Mouse (Mus musculus): ENCODE results near the gene Zfp609. TPM values are rescaled to one million over a fixed set of nuclear protein-coding genes. Genes with fewer than 3 reads are reported as not detected.
A peak's percentile ranks its signal among the peaks of the same experiment; 100 is the strongest.

Gene Zfp609
- 1.4 and 1.7 TPM in 2 replicates for polyA plus RNA-seq (2015; fragmentation: Nextera tagmentation; extraction: Ambion mirVana)

DNA sequence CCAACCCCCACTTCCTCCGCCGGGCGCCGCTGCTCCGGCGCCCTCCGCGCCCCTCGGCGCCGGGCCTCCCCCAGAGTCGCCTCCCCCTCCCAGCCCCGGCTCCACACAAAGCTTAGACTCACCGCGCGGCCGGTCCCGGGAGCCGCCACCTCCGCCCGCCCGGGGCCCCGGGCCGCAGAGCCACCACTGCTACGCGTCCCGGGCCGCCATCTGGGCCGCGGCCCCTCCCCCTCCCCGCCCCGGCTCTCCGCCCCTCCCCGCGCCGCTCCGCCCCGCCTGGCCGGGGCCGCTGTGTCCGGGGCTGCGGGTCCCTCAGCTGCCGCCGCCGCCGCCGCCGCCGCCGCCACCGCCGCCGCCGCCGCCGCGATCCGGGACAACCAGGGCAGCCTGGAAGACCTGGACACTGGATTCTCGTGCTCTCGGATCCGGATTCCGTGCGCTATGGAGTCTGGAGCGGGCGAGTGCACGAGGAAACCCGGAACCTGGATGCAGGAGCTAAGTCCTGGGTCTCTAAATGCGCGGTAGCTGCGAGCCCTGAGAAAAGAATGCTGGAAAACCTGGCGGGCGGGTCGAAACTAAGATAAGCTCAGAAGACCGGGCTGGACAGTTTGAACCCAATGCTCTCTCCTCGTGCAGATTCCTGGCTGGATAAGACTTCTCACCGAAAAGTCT is at the start of gene Zfp609:
Zfp609 (minus strand) TSS at position 221 of the 672 bp plus-strand sequence.
- H3K4me2 ChIP-seq (ENCODE audit: low read depth, low read length), result peak within 1 kb of the TSS; percentile 80
- H3K9ac ChIP-seq (ENCODE audit: low read depth, low read length), result peak within 1 kb of the TSS; percentile 88
- H3K4me3 ChIP-seq (ENCODE audit: low read depth, low read length), result peak within 1 kb of the TSS; percentile 88
- H3K4me1 ChIP-seq (ENCODE audit: control insufficient read depth, low read depth, low read length), result peaks cover 51% of the 10 kb centered on the region
- H3K27ac ChIP-seq (ENCODE audit: low read length), result peak within 1 kb of the TSS; percentile 94
- H3K9me3 ChIP-seq (replicated peaks; ENCODE audit: control insufficient read depth, low read length), result no peaks in the 10 kb centered on the region
- no peaks in the 10 kb centered on the region for H3K36me3 ChIP-seq (ENCODE audit: control insufficient read depth, insufficient read depth)
- under 1% methylated on average over 35 of the region's 76 CpGs for whole genome bisulfite sequencing (ENCODE audit: insufficient replicate concordance)
- peak; percentile 84 for ATAC-seq (ENCODE audit: low read depth)
- no peaks in the 10 kb centered on the region for H3K27me3 ChIP-seq (ENCODE audit: control insufficient read depth, insufficient read depth, low read depth, low read length)

DNA sequence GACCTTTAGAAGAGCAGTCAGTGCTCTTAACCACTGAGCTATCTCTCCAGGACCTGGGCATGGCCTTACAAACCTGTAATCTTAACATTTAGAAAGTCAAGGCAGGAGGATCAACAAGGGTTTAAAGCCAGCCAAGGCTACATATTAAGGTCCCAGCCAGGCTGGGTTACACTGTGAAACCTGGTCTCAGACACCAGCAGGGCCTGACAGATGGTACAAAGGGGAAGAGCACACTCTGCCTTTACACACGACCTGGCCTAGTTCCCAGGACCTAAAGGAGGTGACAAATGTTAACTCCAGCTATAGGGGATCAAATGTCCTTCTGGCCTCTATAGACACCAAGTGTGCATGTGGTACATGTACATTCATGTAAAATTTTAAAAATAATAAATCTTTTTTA is 32.3 kb upstream of the Zfp609 start:
- ATAC-seq (ENCODE audit: low read depth), result no peak
- H3K4me3 ChIP-seq (ENCODE audit: low read depth, low read length), result no peak overlapping the region
- peaks cover 18% of the 10 kb centered on the region; the same call in 1 of the 2 replicates for H3K36me3 ChIP-seq (ENCODE audit: control insufficient read depth, insufficient read depth)

DNA sequence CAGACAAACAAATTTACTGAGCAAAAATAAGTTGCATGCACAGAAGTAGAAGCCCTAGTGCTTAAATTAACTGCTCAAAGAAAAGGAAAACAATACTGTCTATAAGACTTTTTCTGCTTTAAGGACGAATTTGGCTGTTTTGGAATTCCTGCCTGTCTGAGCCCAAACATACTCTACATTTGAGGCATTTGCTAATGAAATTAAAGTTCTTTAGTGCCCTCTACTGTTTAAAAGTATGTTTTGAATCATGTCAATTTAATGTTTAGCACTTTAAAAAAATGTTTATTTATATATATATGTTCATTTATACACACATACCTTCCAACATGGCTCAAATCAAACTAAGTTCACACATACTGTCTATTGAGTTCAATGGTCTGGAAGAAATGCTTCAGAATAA is 22.8 kb upstream of the Zfp609 start:
- peaks cover 2% of the 10 kb centered on the region; the same call in 1 of the 2 replicates for H3K36me3 ChIP-seq (ENCODE audit: control insufficient read depth, insufficient read depth)
- H3K27me3 ChIP-seq (ENCODE audit: control insufficient read depth, insufficient read depth, low read depth, low read length), result no peaks in the 10 kb centered on the region
- no peak for ATAC-seq (ENCODE audit: low read depth)

More for the DNA sequence above, 32.3 kb upstream of the Zfp609 start:
- 29% methylated on average over 1 of the region's 1 CpGs for WGBS (ENCODE audit: insufficient replicate concordance)
- no peak overlapping the region for H3K27ac ChIP-seq (ENCODE audit: low read length)
- H3K4me1 ChIP-seq (ENCODE audit: control insufficient read depth, low read depth, low read length), result no peaks in the 10 kb centered on the region
- H3K4me2 ChIP-seq (ENCODE audit: low read depth, low read length), result no peak overlapping the region
- no peaks in the 10 kb centered on the region for H3K27me3 ChIP-seq (ENCODE audit: control insufficient read depth, insufficient read depth, low read depth, low read length)
- no peaks in the 10 kb centered on the region for H3K9me3 ChIP-seq (replicated peaks; ENCODE audit: control insufficient read depth, low read length)
- H3K9ac ChIP-seq (ENCODE audit: low read depth, low read length), result no peak overlapping the region

DNA sequence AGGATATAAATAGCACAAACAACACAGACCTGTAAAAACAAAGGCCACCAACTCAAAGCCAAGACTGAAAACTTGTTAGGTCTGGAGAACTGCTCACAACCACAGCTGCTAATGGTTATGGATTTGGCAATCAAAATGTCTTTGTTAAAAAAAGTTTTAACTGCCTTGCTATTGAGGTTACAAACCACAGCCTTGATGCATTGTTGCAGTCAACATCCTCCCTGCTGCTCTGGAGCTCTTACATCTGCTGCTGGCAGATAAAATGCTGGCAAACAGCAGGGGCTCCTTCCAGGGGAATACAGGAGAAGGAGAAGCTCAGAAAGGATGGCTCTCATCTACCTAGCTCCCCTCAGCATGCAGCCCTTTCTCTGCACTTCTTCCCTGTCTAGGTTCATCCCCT is 20.8 kb upstream of the Zfp609 start:
- Histone ChIP-seq H3K36me3 (ENCODE audit: control insufficient read depth, insufficient read depth) (peaks cover 4% of the 10 kb centered on the region; the same call in 1 of the 2 replicates), H3K9ac (ENCODE audit: low read depth, low read length) (no peak overlapping the region), H3K9me3 (replicated peaks; ENCODE audit: control insufficient read depth, low read length) (no peaks in the 10 kb centered on the region), H3K27me3 (ENCODE audit: control insufficient read depth, insufficient read depth, low read depth, low read length) (no peaks in the 10 kb centered on the region), H3K4me1 (ENCODE audit: control insufficient read depth, low read depth, low read length) (peaks cover 3% of the 10 kb centered on the region; the same call in 1 of the 2 replicates), H3K27ac (ENCODE audit: low read length) (no peak overlapping the region), H3K4me3 (ENCODE audit: low read depth, low read length) (no peak overlapping the region), H3K4me2 (ENCODE audit: low read depth, low read length) (no peak overlapping the region)
- no peak for ATAC-seq (ENCODE audit: low read depth)

More for the DNA sequence above, 22.8 kb upstream of the Zfp609 start:
- no peak overlapping the region for H3K27ac ChIP-seq (ENCODE audit: low read length)
- H3K4me3 ChIP-seq (ENCODE audit: low read depth, low read length), result no peak overlapping the region
- 12% methylated on average over 1 of the region's 1 CpGs for WGBS (ENCODE audit: insufficient replicate concordance)
- H3K4me2 ChIP-seq (ENCODE audit: low read depth, low read length), result no peak overlapping the region
- no peak overlapping the region for H3K9ac ChIP-seq (ENCODE audit: low read depth, low read length)
- H3K9me3 ChIP-seq (replicated peaks; ENCODE audit: control insufficient read depth, low read length), result no peaks in the 10 kb centered on the region
- peaks cover 3% of the 10 kb centered on the region; the same call in 1 of the 2 replicates for H3K4me1 ChIP-seq (ENCODE audit: control insufficient read depth, low read depth, low read length)

DNA sequence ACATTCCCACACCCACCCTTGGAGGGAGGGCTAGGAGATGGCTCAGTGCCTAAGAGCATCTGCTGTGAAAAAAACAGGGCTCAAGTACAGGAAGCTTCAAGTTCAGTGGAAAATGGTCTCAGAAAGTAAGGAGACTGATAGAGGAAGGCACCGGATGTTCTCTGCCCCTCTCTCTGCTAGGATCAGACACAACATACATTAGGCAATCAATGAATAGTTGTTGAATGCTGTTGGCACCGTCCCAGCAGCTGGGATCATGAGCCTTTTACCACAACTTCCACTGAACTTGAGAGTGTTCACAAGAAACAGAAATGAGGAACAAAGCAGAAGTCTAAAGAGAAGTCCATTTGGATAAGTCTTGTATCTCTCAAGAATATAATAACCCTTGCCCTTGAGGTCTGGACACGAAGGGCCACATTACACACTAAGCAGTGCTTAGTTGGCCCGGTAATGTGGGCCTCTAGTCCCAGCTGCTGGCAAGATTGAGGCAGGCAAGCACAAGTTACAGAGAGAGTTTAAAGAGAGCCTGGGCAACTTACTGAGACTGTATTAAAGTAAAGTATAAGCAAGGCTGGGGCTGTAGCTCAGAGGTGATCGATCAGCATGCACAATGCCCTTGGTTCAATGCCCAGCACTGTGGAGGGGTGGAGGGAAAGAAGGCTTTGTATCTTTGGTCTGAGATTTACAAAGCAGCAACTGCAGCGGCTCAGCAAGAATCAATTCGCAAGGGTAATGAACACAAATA is 17.2 kb upstream of the Zfp609 start:
- Histone ChIP-seq H3K4me2 (ENCODE audit: low read depth, low read length) (no peak overlapping the region), H3K9me3 (replicated peaks; ENCODE audit: control insufficient read depth, low read length) (no peaks in the 10 kb centered on the region), H3K27ac (ENCODE audit: low read length) (no peak overlapping the region), H3K36me3 (ENCODE audit: control insufficient read depth, insufficient read depth) (0 out of 2 replicates have a peak, but pooled peaks cover 2% of the 10 kb centered on the region), H3K27me3 (ENCODE audit: control insufficient read depth, insufficient read depth, low read depth, low read length) (no peaks in the 10 kb centered on the region), H3K4me1 (ENCODE audit: control insufficient read depth, low read depth, low read length) (peaks cover 3% of the 10 kb centered on the region; the same call in 1 of the 2 replicates), H3K9ac (ENCODE audit: low read depth, low read length) (no peak overlapping the region), H3K4me3 (ENCODE audit: low read depth, low read length) (no peak overlapping the region)
- no peak for ATAC-seq (ENCODE audit: low read depth)
- WGBS (ENCODE audit: insufficient replicate concordance), result 58% methylated on average over 7 of the region's 7 CpGs

DNA sequence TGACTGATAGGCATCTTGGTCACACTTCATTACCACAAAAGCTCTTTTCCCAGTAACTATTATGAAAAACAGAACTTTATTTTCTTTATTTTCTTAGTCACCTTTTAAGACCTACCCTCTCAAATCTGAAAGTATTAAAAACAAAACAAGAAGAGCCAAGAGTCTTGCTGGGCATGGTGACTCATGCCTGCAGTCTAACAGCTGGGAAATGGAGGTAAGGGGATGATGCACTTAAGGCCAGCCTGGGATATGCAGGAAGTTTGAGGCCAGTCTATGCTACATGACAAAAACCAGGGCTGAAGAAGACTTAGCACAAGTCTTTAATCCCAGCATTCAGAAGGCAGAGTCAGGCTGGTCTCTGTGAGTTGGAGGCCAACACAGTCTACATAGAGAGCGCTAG is 12.5 kb upstream of the Zfp609 start:
- WGBS (ENCODE audit: insufficient replicate concordance), result 80% methylated on average over 1 of the region's 1 CpGs
- H3K9ac ChIP-seq (ENCODE audit: low read depth, low read length), result no peak overlapping the region
- no peaks in the 10 kb centered on the region for H3K27me3 ChIP-seq (ENCODE audit: control insufficient read depth, insufficient read depth, low read depth, low read length)
- ATAC-seq (ENCODE audit: low read depth), result no peak
- no peaks in the 10 kb centered on the region for H3K9me3 ChIP-seq (replicated peaks; ENCODE audit: control insufficient read depth, low read length)
- H3K4me1 ChIP-seq (ENCODE audit: control insufficient read depth, low read depth, low read length), result no peaks in the 10 kb centered on the region
- no peak overlapping the region for H3K4me2 ChIP-seq (ENCODE audit: low read depth, low read length)
- 0 out of 2 replicates have a peak, but pooled peaks cover 2% of the 10 kb centered on the region for H3K36me3 ChIP-seq (ENCODE audit: control insufficient read depth, insufficient read depth)
- H3K27ac ChIP-seq (ENCODE audit: low read length), result no peak overlapping the region
- H3K4me3 ChIP-seq (ENCODE audit: low read depth, low read length), result no peak overlapping the region

DNA sequence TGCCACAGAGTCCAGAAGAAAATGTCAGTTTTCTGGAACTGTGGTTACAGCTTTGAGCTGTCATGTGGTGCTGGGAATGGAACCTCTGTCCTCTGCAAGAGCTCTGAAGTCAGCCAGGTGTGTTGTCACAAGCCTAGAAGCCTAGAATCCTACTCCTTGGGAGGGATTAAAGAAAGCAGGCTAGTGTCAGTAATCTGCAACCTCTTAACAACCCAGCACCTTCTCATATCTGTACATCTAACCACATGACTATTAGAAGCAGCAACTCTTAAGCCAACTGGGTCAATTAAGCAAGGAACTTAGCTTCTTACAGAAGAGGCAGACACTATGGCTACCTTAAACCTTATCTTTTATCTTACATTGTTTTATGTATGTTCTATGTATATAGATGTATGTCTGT is 9.6 kb upstream of the Zfp609 start:
- H3K9me3 ChIP-seq (replicated peaks; ENCODE audit: control insufficient read depth, low read length), result no peaks in the 10 kb centered on the region
- H3K27me3 ChIP-seq (ENCODE audit: control insufficient read depth, insufficient read depth, low read depth, low read length), result no peaks in the 10 kb centered on the region
- no peak overlapping the region for H3K9ac ChIP-seq (ENCODE audit: low read depth, low read length)
- no peaks in the 10 kb centered on the region for H3K36me3 ChIP-seq (ENCODE audit: control insufficient read depth, insufficient read depth)
- H3K4me2 ChIP-seq (ENCODE audit: low read depth, low read length), result no peak overlapping the region
- H3K4me3 ChIP-seq (ENCODE audit: low read depth, low read length), result no peak overlapping the region
- no peak for ATAC-seq (ENCODE audit: low read depth)
- no peak overlapping the region for H3K27ac ChIP-seq (ENCODE audit: low read length)
- H3K4me1 ChIP-seq (ENCODE audit: control insufficient read depth, low read depth, low read length), result no peaks in the 10 kb centered on the region

DNA sequence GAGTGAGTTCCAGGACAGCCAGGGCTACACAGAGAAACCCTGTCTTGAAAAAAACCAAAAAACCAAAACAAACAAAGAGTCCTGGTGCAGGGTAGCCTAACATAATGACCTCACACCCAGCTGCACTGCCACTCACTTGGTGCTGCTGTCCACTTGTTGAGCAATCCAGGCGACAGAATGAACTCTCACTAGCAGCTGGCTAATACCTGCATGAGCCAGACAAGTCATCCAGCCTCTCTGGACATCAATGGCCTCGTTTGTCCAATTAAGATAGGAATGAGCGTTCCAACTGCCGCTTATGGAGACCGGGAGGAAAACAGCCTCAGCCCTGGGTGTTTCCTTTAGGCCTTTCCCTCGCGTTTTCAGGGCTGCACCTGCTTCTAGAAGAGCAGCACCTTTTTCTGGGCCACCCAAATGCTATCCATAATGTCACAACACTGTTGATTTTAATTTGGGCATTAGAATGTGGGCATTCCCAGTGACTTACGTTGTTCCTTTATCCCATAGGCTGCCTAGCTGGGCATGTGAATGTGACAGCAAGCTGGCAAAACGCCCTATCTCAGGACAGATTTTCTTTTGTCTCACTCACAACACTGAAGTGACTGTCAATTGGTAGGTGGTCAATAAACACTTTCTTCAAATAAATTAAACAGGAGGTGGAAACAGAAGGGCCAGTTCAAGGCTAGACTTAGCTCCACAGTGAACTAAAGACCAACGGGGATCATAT is 7.4 kb upstream of the Zfp609 start:
- ATAC-seq (ENCODE audit: low read depth), result peak; percentile 77

DNA sequence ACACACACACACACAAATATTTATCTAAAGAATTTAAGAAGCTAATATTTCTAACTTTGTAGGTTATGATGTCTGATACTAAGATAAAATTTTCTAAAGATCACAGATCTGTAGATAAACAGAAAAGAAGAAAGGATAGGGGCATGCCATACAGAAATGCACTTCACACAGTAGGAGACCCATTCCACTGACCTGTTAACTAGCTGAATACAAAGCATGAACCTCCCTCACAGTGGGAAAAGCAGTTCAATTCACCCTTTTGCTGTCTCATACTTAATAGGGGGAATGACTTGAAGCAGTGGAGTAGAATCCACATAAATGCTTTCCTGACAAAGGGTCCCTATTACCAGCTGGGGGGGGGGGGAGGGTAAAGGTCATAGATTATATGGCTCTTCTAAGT is 6.3 kb upstream of the Zfp609 start:
- no peaks in the 10 kb centered on the region for H3K9me3 ChIP-seq (replicated peaks; ENCODE audit: control insufficient read depth, low read length)
- no peak overlapping the region for H3K27ac ChIP-seq (ENCODE audit: low read length)
- no peaks in the 10 kb centered on the region for H3K27me3 ChIP-seq (ENCODE audit: control insufficient read depth, insufficient read depth, low read depth, low read length)
- H3K36me3 ChIP-seq (ENCODE audit: control insufficient read depth, insufficient read depth), result no peaks in the 10 kb centered on the region
- H3K4me2 ChIP-seq (ENCODE audit: low read depth, low read length), result no peak overlapping the region
- H3K4me3 ChIP-seq (ENCODE audit: low read depth, low read length), result no peak overlapping the region
- peaks cover 9% of the 10 kb centered on the region for H3K4me1 ChIP-seq (ENCODE audit: control insufficient read depth, low read depth, low read length)
- ATAC-seq (ENCODE audit: low read depth), result no peak
- H3K9ac ChIP-seq (ENCODE audit: low read depth, low read length), result no peak overlapping the region

More for the DNA sequence above, 7.4 kb upstream of the Zfp609 start:
- H3K27ac ChIP-seq (ENCODE audit: low read length), result no peak overlapping the region
- WGBS (ENCODE audit: insufficient replicate concordance), result 69% methylated on average over 10 of the region's 10 CpGs
- no peaks in the 10 kb centered on the region for H3K27me3 ChIP-seq (ENCODE audit: control insufficient read depth, insufficient read depth, low read depth, low read length)
- no peaks in the 10 kb centered on the region for H3K36me3 ChIP-seq (ENCODE audit: control insufficient read depth, insufficient read depth)
- no peak overlapping the region for H3K4me2 ChIP-seq (ENCODE audit: low read depth, low read length)
- peaks cover 6% of the 10 kb centered on the region for H3K4me1 ChIP-seq (ENCODE audit: control insufficient read depth, low read depth, low read length)
- H3K4me3 ChIP-seq (ENCODE audit: low read depth, low read length), result no peak overlapping the region
- H3K9me3 ChIP-seq (replicated peaks; ENCODE audit: control insufficient read depth, low read length), result no peaks in the 10 kb centered on the region
- H3K9ac ChIP-seq (ENCODE audit: low read depth, low read length), result no peak overlapping the region

Measured in liver, embryonic 16.5 days (tissue).